Mouse (Mus musculus): ENCODE data around the gene Tmem171.

- TF ChIP-seq POLR2A (IDR thresholded peaks at IDR 0.05; ENCODE audit: extremely low read depth, insufficient read depth, low read length), result no peak
- no peak for TF ChIP-seq CTCF (IDR thresholded peaks at IDR 0.05; ENCODE audit: extremely low read depth, insufficient read depth, low read length)
These were observed 4.9 kb downstream of the Tmem171 start for GRCm38 (mm10) chr13:98689605-98690290.

All from cortical plate, adult 2 months (tissue).